Mouse (Mus musculus): ENCODE data around the gene Brd3. TPM values are rescaled to one million over a fixed set of nuclear protein-coding genes. Genes with fewer than 3 reads are reported as not detected.
A peak's percentile ranks its signal among the peaks of the same experiment; 100 is the strongest.

The Brd3 gene
- polyA plus RNA-seq, 1 experiment: 16.4 TPM

DNA sequence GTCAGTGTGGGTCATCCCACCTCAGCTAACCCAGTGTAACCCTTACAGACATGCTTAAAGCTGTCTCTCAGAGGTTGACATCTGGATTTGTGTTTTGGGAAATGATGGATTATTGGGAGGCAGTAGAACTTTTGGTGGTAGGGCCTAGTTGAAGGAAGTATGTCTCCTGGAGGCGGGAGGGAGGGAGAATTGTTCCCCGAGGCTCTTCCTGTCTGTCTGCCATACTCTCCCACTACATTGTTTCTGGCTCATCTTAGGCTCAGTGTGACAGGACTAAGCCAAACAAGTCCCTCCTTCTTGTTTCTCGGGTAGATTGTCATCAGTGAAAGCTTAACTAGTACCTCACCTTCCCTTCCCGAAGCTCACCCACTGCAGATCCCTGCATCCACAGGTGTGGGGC is 20.7 kb downstream of the Brd3 start:
- no peak for DNase-seq
- H3K4me3 ChIP-seq (ENCODE audit: insufficient read depth, low read depth, low read length): no peak overlapping the region
- H3K27me3 ChIP-seq (replicated peaks; ENCODE audit: control insufficient read depth, insufficient read depth, low read length): no peaks in the 10 kb centered on the region
- no peaks in the 10 kb centered on the region for H3K36me3 ChIP-seq (ENCODE audit: control insufficient read depth, insufficient read depth, low read length)
- H3K27ac ChIP-seq (ENCODE audit: insufficient read depth, low read depth, low read length): no peak overlapping the region
- WGBS: 71% methylated on average over 4 of the region's 4 CpGs
- no peak for TF ChIP-seq POLR2A (IDR thresholded peaks at IDR 0.05; ENCODE audit: low read depth, low read length)
- H3K4me1 ChIP-seq (ENCODE audit: control insufficient read depth, insufficient read depth, low read length): no peaks in the 10 kb centered on the region

DNA sequence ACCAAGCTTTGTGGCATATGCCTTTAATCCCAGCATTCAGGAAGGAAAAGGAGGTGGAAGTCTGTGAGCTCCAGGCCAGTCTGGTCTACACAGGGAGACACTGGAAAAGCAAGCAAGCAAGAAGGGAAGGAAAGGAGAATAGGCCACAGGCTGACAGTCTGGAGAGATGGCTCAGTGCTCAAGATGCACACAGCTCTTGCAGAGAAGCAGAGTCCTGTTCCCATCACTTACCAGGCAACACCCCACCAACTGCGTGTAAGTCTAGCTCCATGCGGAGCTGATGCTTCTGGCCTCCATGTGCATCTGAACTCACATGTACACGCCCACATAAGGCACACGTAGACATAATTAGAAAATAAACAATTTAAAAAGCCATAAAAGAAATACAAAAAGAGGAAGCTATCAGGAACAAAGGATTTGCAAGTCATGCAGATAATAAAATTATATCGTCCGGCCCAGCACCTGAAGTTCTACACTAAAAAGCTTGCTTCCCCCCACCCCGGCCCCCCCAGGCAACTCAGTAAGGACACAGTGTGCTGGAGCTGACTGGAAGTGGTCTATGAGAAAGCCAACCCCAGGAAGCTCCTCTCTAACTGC is 25.1 kb downstream of the Brd3 start:
- WGBS: 85% methylated on average over 7 of the region's 7 CpGs

DNA sequence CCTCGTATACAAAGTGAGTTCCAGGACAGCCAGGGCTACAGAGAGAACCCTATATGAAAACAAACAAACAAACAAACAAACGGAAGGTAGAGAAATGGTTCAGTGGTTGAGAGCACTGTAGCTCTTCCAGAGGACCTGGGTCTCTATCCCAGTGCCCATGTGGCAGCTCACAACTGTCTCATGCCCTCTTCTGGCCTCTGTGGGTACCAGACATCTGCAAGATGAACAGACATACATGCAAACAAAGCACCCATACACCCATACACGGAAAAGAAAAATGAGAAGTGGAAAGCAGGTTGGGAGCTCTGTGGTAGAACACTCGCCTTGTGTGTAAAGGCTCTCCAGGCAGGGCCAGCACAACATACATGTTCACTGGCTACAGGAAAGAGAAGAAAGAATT is 27.1 kb downstream of the Brd3 start:
- no peaks in the 10 kb centered on the region for H3K36me3 ChIP-seq (ENCODE audit: control insufficient read depth, insufficient read depth, low read length)
- no peak overlapping the region for H3K4me3 ChIP-seq (ENCODE audit: insufficient read depth, low read depth, low read length)
- H3K27ac ChIP-seq (ENCODE audit: insufficient read depth, low read depth, low read length): no peak overlapping the region
- H3K4me1 ChIP-seq (ENCODE audit: control insufficient read depth, insufficient read depth, low read length): no peaks in the 10 kb centered on the region
- no peaks in the 10 kb centered on the region for H3K27me3 ChIP-seq (replicated peaks; ENCODE audit: control insufficient read depth, insufficient read depth, low read length)
- no peak for DNase-seq
- 80% methylated on average over 4 of the region's 4 CpGs for WGBS
- TF ChIP-seq POLR2A (IDR thresholded peaks at IDR 0.05; ENCODE audit: low read depth, low read length) (no peak), CTCF (conservative IDR thresholded peaks at IDR 0.05; ENCODE audit: insufficient read depth, insufficient read length, low read depth, low read length) (peak; percentile 24; the same call in 1 of the 2 replicates)

More for the DNA sequence above, 25.1 kb downstream of the Brd3 start:
- TF ChIP-seq CTCF (conservative IDR thresholded peaks at IDR 0.05; ENCODE audit: insufficient read depth, insufficient read length, low read depth, low read length): no peak
- no peak for DNase-seq
- no peak overlapping the region for H3K4me3 ChIP-seq (ENCODE audit: insufficient read depth, low read depth, low read length)
- no peaks in the 10 kb centered on the region for H3K27me3 ChIP-seq (replicated peaks; ENCODE audit: control insufficient read depth, insufficient read depth, low read length)
- no peak overlapping the region for H3K27ac ChIP-seq (ENCODE audit: insufficient read depth, low read depth, low read length)
- H3K36me3 ChIP-seq (ENCODE audit: control insufficient read depth, insufficient read depth, low read length): no peaks in the 10 kb centered on the region
- no peaks in the 10 kb centered on the region for H3K4me1 ChIP-seq (ENCODE audit: control insufficient read depth, insufficient read depth, low read length)

DNA sequence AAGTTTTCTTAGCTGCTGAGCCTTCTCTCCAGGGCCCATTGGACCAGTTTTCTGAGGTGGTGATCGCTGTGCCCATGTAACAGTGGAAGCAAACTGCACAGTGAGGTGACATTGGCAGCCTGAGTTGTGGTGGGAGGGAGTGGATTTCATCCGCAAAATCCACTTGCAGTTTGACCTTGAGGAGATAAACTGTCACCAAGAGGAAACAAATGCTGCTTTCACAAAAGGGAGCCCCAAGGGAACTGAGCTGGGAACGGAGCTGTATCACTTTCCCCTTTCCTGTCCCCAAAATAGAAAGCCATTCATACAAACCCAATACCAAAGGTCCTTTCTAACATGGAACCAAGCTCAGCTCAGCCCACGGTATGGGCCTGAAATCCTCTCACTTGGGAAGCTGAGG is 27.6 kb downstream of the Brd3 start:
- no peak overlapping the region for H3K27ac ChIP-seq (ENCODE audit: insufficient read depth, low read depth, low read length)
- no peak for DNase-seq
- TF ChIP-seq CTCF (conservative IDR thresholded peaks at IDR 0.05; ENCODE audit: insufficient read depth, insufficient read length, low read depth, low read length) (no peak), POLR2A (IDR thresholded peaks at IDR 0.05; ENCODE audit: low read depth, low read length) (no peak)
- H3K27me3 ChIP-seq (replicated peaks; ENCODE audit: control insufficient read depth, insufficient read depth, low read length): no peaks in the 10 kb centered on the region
- H3K36me3 ChIP-seq (ENCODE audit: control insufficient read depth, insufficient read depth, low read length): no peaks in the 10 kb centered on the region
- 66% methylated on average over 4 of the region's 4 CpGs for WGBS
- H3K4me3 ChIP-seq (ENCODE audit: insufficient read depth, low read depth, low read length): no peak overlapping the region
- no peaks in the 10 kb centered on the region for H3K4me1 ChIP-seq (ENCODE audit: control insufficient read depth, insufficient read depth, low read length)

DNA sequence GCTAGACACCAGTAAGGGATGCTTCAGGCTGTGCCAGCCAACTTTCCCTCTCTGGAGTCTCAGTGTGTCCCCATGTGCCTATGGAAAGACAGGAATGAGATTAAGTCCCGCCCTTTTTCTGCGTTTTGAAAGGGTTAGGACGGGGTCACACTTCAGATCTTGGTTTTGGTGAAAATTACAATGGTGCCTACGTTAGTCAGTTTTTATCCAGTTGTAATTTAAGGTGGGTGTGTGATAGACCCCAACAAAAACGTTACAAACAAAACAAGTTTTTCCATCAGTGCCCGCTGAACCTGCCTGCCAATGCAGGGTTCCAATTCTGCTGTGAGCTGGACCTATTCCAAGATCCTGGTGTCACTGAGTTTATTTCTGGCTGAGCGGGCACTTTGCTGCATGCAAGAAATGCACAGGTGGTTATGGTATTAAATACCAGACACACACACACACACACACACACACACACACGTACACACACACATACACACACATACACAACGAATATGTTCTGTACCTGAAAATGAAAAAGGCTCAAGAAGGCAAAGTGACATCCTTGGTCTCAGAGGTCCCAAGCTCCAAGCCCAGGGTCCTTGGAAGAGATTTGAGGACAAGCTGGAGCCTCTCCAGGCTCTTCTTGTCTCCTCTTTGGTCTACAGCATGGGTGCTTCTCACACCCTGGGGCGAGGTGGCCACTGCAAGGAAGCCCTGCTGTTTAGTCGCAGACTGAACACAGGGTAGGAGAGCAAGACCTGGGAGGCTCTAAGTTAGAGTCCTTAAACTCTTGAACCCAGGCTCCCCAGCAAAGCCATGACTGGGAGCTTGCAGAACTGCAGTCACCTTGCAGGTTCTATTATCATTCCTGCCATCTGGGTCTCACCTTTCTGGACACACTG is 30.9 kb downstream of the Brd3 start:
- 21% methylated on average over 11 of the region's 11 CpGs for WGBS
- Histone ChIP-seq H3K27me3 (replicated peaks; ENCODE audit: control insufficient read depth, insufficient read depth, low read length) (no peaks in the 10 kb centered on the region), H3K27ac (ENCODE audit: insufficient read depth, low read depth, low read length) (peak overlapping the region; percentile 92), H3K4me1 (ENCODE audit: control insufficient read depth, insufficient read depth, low read length) (peaks cover 21% of the 10 kb centered on the region), H3K4me3 (ENCODE audit: insufficient read depth, low read depth, low read length) (peak overlapping the region; percentile 63), H3K36me3 (ENCODE audit: control insufficient read depth, insufficient read depth, low read length) (no peaks in the 10 kb centered on the region)
- DNase-seq: peak; percentile 67
- TF ChIP-seq POLR2A (IDR thresholded peaks at IDR 0.05; ENCODE audit: low read depth, low read length): no peak
- no peak for TF ChIP-seq CTCF (conservative IDR thresholded peaks at IDR 0.05; ENCODE audit: insufficient read depth, insufficient read length, low read depth, low read length)

DNA sequence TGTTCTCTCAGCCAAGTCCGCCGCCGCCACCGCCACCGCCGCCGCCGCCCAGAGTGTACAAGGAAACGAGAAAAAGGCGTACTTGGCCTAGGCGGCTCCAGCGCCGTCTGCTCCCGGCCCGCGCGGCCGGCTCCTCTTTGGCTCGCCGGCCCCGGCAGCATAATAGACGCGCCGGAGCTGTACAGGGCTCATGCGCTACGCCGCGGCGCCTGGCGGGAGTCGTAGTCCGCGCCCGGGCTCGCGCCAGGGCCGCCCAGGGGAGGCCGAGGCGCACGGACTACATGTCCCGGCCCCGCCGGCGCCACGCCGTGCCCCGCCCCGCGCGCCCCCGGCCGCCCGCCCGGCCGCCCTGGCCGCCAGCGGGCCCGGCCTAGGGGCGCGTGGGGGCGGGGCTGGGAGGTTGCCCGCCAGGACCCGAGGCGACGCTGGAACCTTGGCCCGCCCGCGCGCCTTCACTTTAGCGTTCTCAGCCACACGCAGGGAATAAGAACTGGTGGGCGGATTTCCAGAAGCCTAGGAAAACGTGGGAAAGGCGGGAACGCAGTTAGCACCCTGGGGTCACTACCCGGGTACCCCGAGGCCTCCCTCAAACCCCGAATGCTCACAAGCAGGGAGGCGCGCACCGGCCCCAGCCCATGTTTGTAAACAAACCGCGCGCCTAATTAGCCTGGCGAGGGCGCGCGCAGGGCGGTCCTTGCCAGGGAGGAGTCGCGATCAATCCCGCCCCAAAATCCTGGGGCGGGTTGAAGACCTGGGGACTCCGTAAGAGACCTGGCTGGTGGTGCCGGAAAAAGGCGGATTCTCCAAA is 31.8 kb downstream of the Brd3 start:
- peaks cover 25% of the 10 kb centered on the region for H3K4me1 ChIP-seq (ENCODE audit: control insufficient read depth, insufficient read depth, low read length)
- peak; percentile 96 for DNase-seq
- peak overlapping the region; percentile 97 for H3K4me3 ChIP-seq (ENCODE audit: insufficient read depth, low read depth, low read length)
- H3K36me3 ChIP-seq (ENCODE audit: control insufficient read depth, insufficient read depth, low read length): no peaks in the 10 kb centered on the region
- H3K27ac ChIP-seq (ENCODE audit: insufficient read depth, low read depth, low read length): peak overlapping the region; percentile 92
- WGBS: 1% methylated on average over 94 of the region's 96 CpGs
- H3K27me3 ChIP-seq (replicated peaks; ENCODE audit: control insufficient read depth, insufficient read depth, low read length): no peaks in the 10 kb centered on the region
- TF ChIP-seq CTCF (conservative IDR thresholded peaks at IDR 0.05; ENCODE audit: insufficient read depth, insufficient read length, low read depth, low read length) (no peak), POLR2A (IDR thresholded peaks at IDR 0.05; ENCODE audit: low read depth, low read length) (peak; percentile 75)
